Mouse (Mus musculus) CH12.LX (cell line): Measurements from ENCODE around the gene E130114P18Rik. TPM values are rescaled to one million over a fixed set of nuclear protein-coding genes. Genes with fewer than 3 reads are reported as not detected.

Experiments
- DNase-seq: peaks from one replicate; pipeline ENCODE4 v3.0.0-alpha.2; 2013; ENCODE audit errors: extremely low read depth
- H3K27ac ChIP-seq: 2 replicates; pipeline ENCODE4 v1.5.1; 2012; ENCODE audit warnings: low read depth, mild to moderate bottlenecking, control low read depth, moderate library complexity; ENCODE audit not compliant: insufficient read depth
- H3K27me3 ChIP-seq: replicated peaks from 2 replicates; pipeline ENCODE3; 2012; ENCODE audit warnings: inconsistent platforms
- H3K36me3 ChIP-seq, 2 experiments: replicated peaks in 1 of 2; 2 replicates each; pipeline versions ENCODE3 to v1.6.1; 2012; ENCODE audit warnings: inconsistent platforms in 1 of 2, low read length in 1 of 2, mild to moderate bottlenecking in 1 of 2, mixed read lengths in 1 of 2, moderate library complexity in 1 of 2; ENCODE audit not compliant: control insufficient read depth in 1 of 2, insufficient read depth in 1 of 2
- H3K4me1 ChIP-seq, 2 experiments: 2 replicates each; pipeline ENCODE4 v1.6.1; 2012; ENCODE audit warnings: inconsistent platforms in 1 of 2, moderate library complexity in 1 of 2; ENCODE audit not compliant: insufficient read depth in 2 of 2, control insufficient read depth in 1 of 2
- H3K4me2 ChIP-seq: 2 replicates; pipeline ENCODE4 v1.6.1; 2012; ENCODE audit warnings: low read depth, mild to moderate bottlenecking, control low read depth; ENCODE audit not compliant: poor library complexity, insufficient read depth, severe bottlenecking
- H3K4me3 ChIP-seq, 3 experiments: fragments of 150-350 bp in 1 of 3; sonication (generic) in 1 of 3; replicated peaks in 1 of 3; 2 replicates each; pipeline versions ENCODE3 to v1.5.1; 2011 to 2012; ENCODE audit warnings: low read depth in 2 of 3, low read length in 2 of 3, mild to moderate bottlenecking in 2 of 3, moderate library complexity in 2 of 3, control low read depth in 1 of 3, improper control_type of control experiment in 1 of 3, inconsistent platforms in 1 of 3, mixed read lengths in 1 of 3; ENCODE audit not compliant: poor library complexity in 1 of 3
- H3K79me2 ChIP-seq: replicated peaks from 2 replicates; pipeline ENCODE4 v1.6.1; 2012; ENCODE audit warnings: mild to moderate bottlenecking, moderate library complexity; ENCODE audit not compliant: control insufficient read depth, poor library complexity, insufficient read depth, severe bottlenecking; ENCODE audit errors: extremely low read depth
- H3K9ac ChIP-seq: 2 replicates; pipeline ENCODE4 v1.6.1; 2012; ENCODE audit warnings: low read depth, mild to moderate bottlenecking, control low read depth, moderate library complexity; ENCODE audit not compliant: insufficient read depth
- H3K9me3 ChIP-seq: replicated peaks from 2 replicates; pipeline ENCODE3; 2012; ENCODE audit warnings: low read length, inconsistent platforms, mixed read lengths
- CHD1 ChIP-seq: IDR thresholded peaks from 2 replicates; pipeline ENCODE4 v1.6.1; 2012; ENCODE audit warnings: low read depth, low read length, improper control_type of control experiment, inconsistent platforms
- CHD2 ChIP-seq: IDR thresholded peaks from 2 replicates; pipeline ENCODE4 v1.6.1; 2011; ENCODE audit warnings: low read length, improper control_type of control experiment
- CTCF ChIP-seq, 2 experiments: IDR thresholded peaks in 1 of 2; conservative IDR thresholded peaks in 1 of 2; 2 replicates each; pipeline ENCODE4 v1.5.1; 2011 to 2012; ENCODE audit warnings: low read depth in 2 of 2, low read length in 2 of 2, improper control_type of control experiment in 1 of 2, inconsistent platforms in 1 of 2, mild to moderate bottlenecking in 1 of 2, moderate library complexity in 1 of 2
- EP300 ChIP-seq: IDR thresholded peaks from 2 replicates; pipeline ENCODE4 v1.6.1; 2011; ENCODE audit warnings: low read length, improper control_type of control experiment
- ETS1 ChIP-seq: conservative IDR thresholded peaks from 2 replicates; pipeline ENCODE4 v1.6.1; 2012; ENCODE audit warnings: low read depth, mild to moderate bottlenecking, inconsistent platforms, low read length, improper control_type of control experiment, moderate library complexity
- GABPA ChIP-seq: IDR thresholded peaks from 2 replicates; pipeline ENCODE4 v1.6.1; 2012; ENCODE audit warnings: low read depth, low read length, improper control_type of control experiment, inconsistent platforms; ENCODE audit not compliant: insufficient replicate concordance
- HCFC1 ChIP-seq: IDR thresholded peaks from 2 replicates; pipeline ENCODE4 v1.6.1; 2012; ENCODE audit warnings: low read depth, mild to moderate bottlenecking, inconsistent platforms, low read length, improper control_type of control experiment
- IRF4 ChIP-seq: IDR thresholded peaks from 2 replicates; pipeline ENCODE4 v1.6.1; 2014; ENCODE audit warnings: low read depth, mild to moderate bottlenecking, inconsistent platforms, low read length, improper control_type of control experiment
- JUN ChIP-seq: IDR thresholded peaks from 2 replicates; pipeline ENCODE4 v1.6.1; 2011; ENCODE audit warnings: low read depth, mild to moderate bottlenecking, low read length, improper control_type of control experiment, moderate library complexity; ENCODE audit not compliant: insufficient read depth
- JUND ChIP-seq: conservative IDR thresholded peaks from 2 replicates; pipeline ENCODE4 v1.6.1; 2011; ENCODE audit warnings: low read depth, low read length, improper control_type of control experiment
- KAT2A ChIP-seq: IDR thresholded peaks from 2 replicates; pipeline ENCODE4 v1.6.1; 2012; ENCODE audit warnings: low read length, improper control_type of control experiment, inconsistent platforms; ENCODE audit not compliant: insufficient replicate concordance
- MAFK ChIP-seq: IDR thresholded peaks from 2 replicates; pipeline ENCODE4 v1.6.1; 2011; ENCODE audit warnings: low read length, improper control_type of control experiment; ENCODE audit not compliant: insufficient replicate concordance
- MYC ChIP-seq: IDR thresholded peaks from 2 replicates; pipeline ENCODE4 v1.6.1; 2011; ENCODE audit warnings: low read depth, mild to moderate bottlenecking, improper control_type of control experiment, low read length
- POLR2AphosphoS2 ChIP-seq: IDR thresholded peaks from 2 replicates; pipeline ENCODE4 v1.6.1; 2011; ENCODE audit warnings: low read depth, low read length, improper control_type of control experiment
- RCOR1 ChIP-seq: conservative IDR thresholded peaks from 2 replicates; pipeline ENCODE4 v1.6.1; 2012; ENCODE audit warnings: low read depth, mild to moderate bottlenecking, inconsistent platforms, low read length, improper control_type of control experiment
- UBTF ChIP-seq: IDR thresholded peaks from 2 replicates; pipeline ENCODE4 v1.6.1; 2012; ENCODE audit warnings: low read depth, mild to moderate bottlenecking, inconsistent platforms, low read length, improper control_type of control experiment, moderate library complexity
- USF1 ChIP-seq: IDR thresholded peaks from 2 replicates; pipeline ENCODE4 v1.6.1; 2014; ENCODE audit warnings: low read depth, mild to moderate bottlenecking, inconsistent platforms, low read length, improper control_type of control experiment
- ZKSCAN1 ChIP-seq: IDR thresholded peaks from 2 replicates; pipeline ENCODE4 v1.6.1; 2012; ENCODE audit warnings: low read depth, inconsistent platforms, low read length, improper control_type of control experiment, borderline replicate concordance
- ZNF384 ChIP-seq: IDR thresholded peaks from 2 replicates; pipeline ENCODE4 v1.6.1; 2012; ENCODE audit warnings: low read depth, low read length, improper control_type of control experiment, inconsistent platforms
- dilution Hi-C: fragments of 300-500 bp; cut with MboI; formaldehyde crosslinking; loops from 2 replicates; pipeline ENCODE4 v1.14.3; 2020; ENCODE audit warnings: low sequenced_read_pairs; ENCODE audit not compliant: extremely low pct_unique_long_range_greater_than_20kb, extremely low pct_ligation_motif_present
- in situ Hi-C: fragments of 300-500 bp; cut with MboI; formaldehyde crosslinking; loops from 3 replicates; pipeline ENCODE4 v1.14.3; 2019; ENCODE audit warnings: low sequenced_read_pairs, low pct_ligation_motif_present, low pct_unique_long_range_greater_than_20kb, mixed read lengths
- polyA plus RNA-seq: library from polyadenylated mRNA; unstranded; fragments of >175 nt; gene quantifications from 2 replicates; pipeline ENCODE4 v1.2.1, GENCODE M21; 2012; ENCODE audit warnings: low read depth; ENCODE audit not compliant: insufficient read length
- total RNA-seq, 2 experiments: library from RNA; depleted of rRNA; stranded (reverse); fragments of 300-350 nt in 1 of 2; fragments of >200 nt in 1 of 2; gene quantifications; 2 replicates each; pipeline ENCODE4 v1.2.3; 2012 to 2014

The E130114P18Rik gene
- total and polyA plus RNA-seq, 3 experiments = not detected

GRCm38 (mm10) chr4:97765341-97766020, 12.4 kb downstream of the E130114P18Rik start:
- no peak for DNase-seq
- Histone ChIP-seq H3K79me2 (no peaks in the 10 kb centered on the region), H3K9ac (no peak overlapping the region), H3K27ac (no peak overlapping the region), H3K4me2 (no peak overlapping the region), H3K36me3 (no peaks in the 10 kb centered on the region), H3K4me3 (no peak overlapping the region), H3K9me3 (peaks cover 58% of the 10 kb centered on the region), H3K4me1 (no peaks in the 10 kb centered on the region), H3K27me3 (no peaks in the 10 kb centered on the region)
- no peak for TF ChIP-seq ETS1
- TF ChIP-seq MAFK = no peak
- no peak for TF ChIP-seq UBTF
- TF ChIP-seq CTCF (conservative IDR thresholded peaks at IDR 0.05 in 1 of 2, IDR thresholded peaks at IDR 0.05 in 1 of 2; ENCODE audit: low read depth in 2 of 2, low read length in 2 of 2) = no peak
- no peak for TF ChIP-seq JUND
- no peak for TF ChIP-seq POLR2AphosphoS2
- no peak for TF ChIP-seq CHD1
- TF ChIP-seq USF1 = no peak
- no peak for TF ChIP-seq GABPA
- no peak for TF ChIP-seq CHD2
- dilution Hi-C loops = no loop called here
- in situ Hi-C loops = no loop called here

- Histone ChIP-seq H3K27me3 (no peaks in the 10 kb centered on the region), H3K9ac (no peak overlapping the region), H3K9me3 (peaks cover 51% of the 10 kb centered on the region), H3K4me1 (no peaks in the 10 kb centered on the region), H3K27ac (no peak overlapping the region), H3K4me2 (no peak overlapping the region), H3K4me3 (no peak overlapping the region), H3K79me2 (no peaks in the 10 kb centered on the region), H3K36me3 (no peaks in the 10 kb centered on the region)
- in situ Hi-C loops = no loop called here
- no peak for DNase-seq
- dilution Hi-C loops = no loop called here
- TF ChIP-seq IRF4 (no peak), KAT2A (no peak), ZNF384 (no peak), EP300 (no peak), MYC (no peak), ZKSCAN1 (no peak), GABPA (no peak), RCOR1 (no peak), JUN (no peak), HCFC1 (no peak), JUND (no peak)
These were observed 13.3 kb downstream of the E130114P18Rik start for GRCm38 (mm10) chr4:97764616-97765015.
